Mouse (Mus musculus): ENCODE results near the gene Prr23a1. TPM values are rescaled to one million over a fixed set of nuclear protein-coding genes. Genes with fewer than 3 reads are reported as not detected.

Gene Prr23a1
- polyA plus RNA-seq, 1 experiment, result not detected

Other genes with a start within 250 kb of the Prr23a1 start
- gene Mrps22, start 240.8 kb upstream of the Prr23a1 start, polyA plus RNA-seq (2012; fragmentation: generic; extraction: Trizol), result 32.4 TPM
- not detected for gene Prr23a2, start 14.0 kb downstream of the Prr23a1 start, polyA plus RNA-seq (2012; fragmentation: generic; extraction: Trizol)
- not detected for gene Prr23a3, start 22.3 kb downstream of the Prr23a1 start, polyA plus RNA-seq (2012; fragmentation: generic; extraction: Trizol)
- not detected for gene 7420426K07Rik, start 60.6 kb downstream of the Prr23a1 start, polyA plus RNA-seq (2012; fragmentation: generic; extraction: Trizol)
- 0.01 TPM for gene Foxl2, start 112.8 kb downstream of the Prr23a1 start, polyA plus RNA-seq (2012; fragmentation: generic; extraction: Trizol)
- 22.1 TPM for gene Faim, start 143.9 kb downstream of the Prr23a1 start, polyA plus RNA-seq (2012; fragmentation: generic; extraction: Trizol)
- gene Gm1123, start 193.2 kb downstream of the Prr23a1 start, polyA plus RNA-seq (2012; fragmentation: generic; extraction: Trizol), result not detected

Data from C2C12 (cell line).